7 mouse cellular contexts compared by ENCODE assay signal in genomic region chr15:102244306-102245191, GRCm38 (mm10). TPM values are rescaled to one million over a fixed set of nuclear protein-coding genes. Genes with fewer than 3 reads are reported as not detected.
A peak's percentile ranks its signal among the peaks of the same experiment; 100 is the strongest.
DNase-seq lines count a peak whose midpoint lies in the region; ATAC-seq and TF ChIP-seq lines count a peak whose summit lies in the region.

No protein-coding gene starts in this region.

- no peak for ATAC-seq in hindbrain, embryonic 13.5 days (ENCODE audit: low FRiP score)
- ATAC-seq in lung, embryonic 16.5 days (ENCODE audit: low read depth): no peak

- peak overlapping the region; percentile 95 for H3K4me2 ChIP-seq in hindbrain, embryonic 13.5 days
- H3K4me2 ChIP-seq in lung, embryonic 16.5 days (ENCODE audit: low read depth, low read length): peak overlapping the region; percentile 94

- peaks cover 6% of the 10 kb centered on the region for H3K4me1 ChIP-seq in ES-Bruce4 (ENCODE audit: control insufficient read depth, insufficient read depth, low read length)
- peaks cover 1% of the 10 kb centered on the region; the same call in 1 of the 2 replicates for H3K4me1 ChIP-seq in bone marrow, adult 2 months (ENCODE audit: control insufficient read depth, insufficient read depth, low read length)
- peaks cover 54% of the 10 kb centered on the region for H3K4me1 ChIP-seq in hindbrain, embryonic 13.5 days (replicated peaks)
- peaks cover 51% of the 10 kb centered on the region for H3K4me1 ChIP-seq in lung, embryonic 16.5 days (replicated peaks; ENCODE audit: control insufficient read depth, insufficient read depth, low read length)

- no peak for TF ChIP-seq EP300 in ES-Bruce4 (IDR thresholded peaks at IDR 0.05; ENCODE audit: insufficient read depth, low read depth, low read length)

- H3K27ac ChIP-seq in ES-Bruce4 (ENCODE audit: insufficient read depth, low read length): peak overlapping the region; percentile 86
- H3K27ac ChIP-seq in bone marrow, adult 2 months (ENCODE audit: control insufficient read depth, insufficient read depth, low read depth, low read length, poor library complexity): peak overlapping the region; percentile 89
- 0 out of 2 replicates have a peak overlapping the region, but pooled peaks have one; percentile 8 for H3K27ac ChIP-seq in hindbrain, embryonic 13.5 days
- peak overlapping the region; percentile 100 for H3K27ac ChIP-seq in lung, embryonic 16.5 days (ENCODE audit: low read length)

- H3K27me3 ChIP-seq in ES-Bruce4 (ENCODE audit: control insufficient read depth, insufficient read depth, low read length, poor library complexity, severe bottlenecking): no peaks in the 10 kb centered on the region
- H3K27me3 ChIP-seq in hindbrain, embryonic 13.5 days: peaks cover 88% of the 10 kb centered on the region
- no peaks in the 10 kb centered on the region for H3K27me3 ChIP-seq in lung, embryonic 16.5 days (ENCODE audit: control insufficient read depth, insufficient read depth, low read depth, low read length)

- no peaks in the 10 kb centered on the region for H3K9me3 ChIP-seq in ES-Bruce4 (replicated peaks; ENCODE audit: control insufficient read depth, insufficient read depth, low read length, poor library complexity, severe bottlenecking)
- no peaks in the 10 kb centered on the region for H3K9me3 ChIP-seq in hindbrain, embryonic 13.5 days
- H3K9me3 ChIP-seq in lung, embryonic 16.5 days (ENCODE audit: control insufficient read depth, low read length): no peaks in the 10 kb centered on the region

- no peak for DNase-seq in adrenal gland, adult 2 months
- DNase-seq in c-Kit-positive CD71-positive TER-119-positive erythroid progenitor cells, embryonic 14.5 days (ENCODE audit: low spot score): no peak
- DNase-seq in frontal cortex, postnatal 36 days (ENCODE audit: low spot score in 2 of 2): no peak

- peak overlapping the region; percentile 83 for H3K4me3 ChIP-seq in ES-Bruce4 (ENCODE audit: low read depth, low read length)
- H3K4me3 ChIP-seq in bone marrow, adult 2 months (replicated peaks; ENCODE audit: control insufficient read depth, low read depth, low read length): peak overlapping the region; percentile 85
- H3K4me3 ChIP-seq in hindbrain, embryonic 13.5 days: peak overlapping the region; percentile 53
- peak overlapping the region; percentile 80 for H3K4me3 ChIP-seq in lung, embryonic 16.5 days (ENCODE audit: low read length)

- no peak for TF ChIP-seq POLR2A in ES-Bruce4 (IDR thresholded peaks at IDR 0.05; ENCODE audit: insufficient read depth, low read length)
- no peak for TF ChIP-seq POLR2A in bone marrow, adult 2 months (IDR thresholded peaks at IDR 0.05; ENCODE audit: borderline replicate concordance, control insufficient read depth, low read depth, low read length)

- no peak for TF ChIP-seq CTCF in ES-Bruce4 (IDR thresholded peaks at IDR 0.05; ENCODE audit: low read depth, low read length)
- no peak for TF ChIP-seq CTCF in bone marrow, adult 2 months (IDR thresholded peaks at IDR 0.05; ENCODE audit: control insufficient read depth, insufficient read depth, low read length)

- H3K36me3 ChIP-seq in ES-Bruce4 (ENCODE audit: control insufficient read depth, insufficient read depth, low read length, poor library complexity, severe bottlenecking): no peaks in the 10 kb centered on the region
- H3K36me3 ChIP-seq in hindbrain, embryonic 13.5 days: no peaks in the 10 kb centered on the region
- peaks cover 9% of the 10 kb centered on the region for H3K36me3 ChIP-seq in lung, embryonic 16.5 days (ENCODE audit: control insufficient read depth, insufficient read depth, low read length)

- whole genome bisulfite sequencing in bone marrow, adult 2 months: 22% methylated on average over 19 of the region's 19 CpGs
- WGBS in hindbrain, embryonic 13.5 days: 10% methylated on average over 19 of the region's 19 CpGs
- 14% methylated on average over 19 of the region's 19 CpGs for WGBS in lung, embryonic 16.5 days

- H3K9ac ChIP-seq in ES-Bruce4 (ENCODE audit: low read depth, poor library complexity, severe bottlenecking): peak overlapping the region; percentile 67
- peak overlapping the region; percentile 75; the same call in 1 of the 2 replicates for H3K9ac ChIP-seq in hindbrain, embryonic 13.5 days
- peak overlapping the region; percentile 88 for H3K9ac ChIP-seq in lung, embryonic 16.5 days (ENCODE audit: low read length)

RNA-seq across cellular contexts. Expression of gene Rarg, which starts 12.8 kb away (rescaled TPM):
- polyA plus RNA-seq in ES-Bruce4 (2011; ENCODE audit: insufficient read depth, insufficient read length, low read depth, missing spikeins): 38.6 and 42.7 TPM in 2 replicates
- polyA plus RNA-seq in bone marrow, adult 2 months (2011; ENCODE audit: insufficient read depth, insufficient read length, low replicate concordance, missing spikeins): 17.1 and 36.3 TPM in 2 replicates
- 5.7 and 7.1 TPM in 2 replicates for polyA plus RNA-seq in hindbrain, embryonic 13.5 days (2015; fragmentation: Nextera tagmentation; extraction: Ambion mirVana)
- polyA plus RNA-seq in lung, embryonic 16.5 days (2015; fragmentation: Nextera tagmentation; extraction: Ambion mirVana): 46.7 and 46.9 TPM in 2 replicates
- 10 to 100 TPM; 21.0 to 35.8 TPM for total RNA-seq in adrenal gland, adult 2 months (2021)
- 29.9 and 32.4 TPM in 2 replicates for polyA plus RNA-seq in adrenal gland, adult 2 months (2012; rRNA removed)

RNA-seq across cellular contexts. Expression of gene Itgb7, which starts 12.8 kb away (rescaled TPM):
- polyA plus RNA-seq in ES-Bruce4 (2011; ENCODE audit: insufficient read depth, insufficient read length, low read depth, missing spikeins): 3.1 and 9.7 TPM in 2 replicates
- polyA plus RNA-seq in bone marrow, adult 2 months (2011; ENCODE audit: insufficient read depth, insufficient read length, low replicate concordance, missing spikeins): 39.1 and 140 TPM in 2 replicates
- polyA plus RNA-seq in hindbrain, embryonic 13.5 days (2015; fragmentation: Nextera tagmentation; extraction: Ambion mirVana): 0.45 and 1.5 TPM in 2 replicates
- 3.0 and 3.9 TPM in 2 replicates for polyA plus RNA-seq in lung, embryonic 16.5 days (2015; fragmentation: Nextera tagmentation; extraction: Ambion mirVana)
- total RNA-seq in adrenal gland, adult 2 months (2021): 1 to 10 TPM; 2.0 to 4.7 TPM
- polyA plus RNA-seq in adrenal gland, adult 2 months (2012; rRNA removed): 2.3 and 2.4 TPM in 2 replicates

RNA-seq across cellular contexts. Expression of gene Gm9918, which starts 25.8 kb away (rescaled TPM):
- 0.81 and 1.1 TPM in 2 replicates for polyA plus RNA-seq in ES-Bruce4 (2011; ENCODE audit: insufficient read depth, insufficient read length, low read depth, missing spikeins)
- polyA plus RNA-seq in bone marrow, adult 2 months (2011; ENCODE audit: insufficient read depth, insufficient read length, low replicate concordance, missing spikeins): not detected in 2 replicates
- 0.14 and 0.22 TPM in 2 replicates for polyA plus RNA-seq in hindbrain, embryonic 13.5 days (2015; fragmentation: Nextera tagmentation; extraction: Ambion mirVana)
- 0.34 and 0.57 TPM in 2 replicates for polyA plus RNA-seq in lung, embryonic 16.5 days (2015; fragmentation: Nextera tagmentation; extraction: Ambion mirVana)
- not detected for total RNA-seq in adrenal gland, adult 2 months (2021)
- polyA plus RNA-seq in adrenal gland, adult 2 months (2012; rRNA removed): 0.47 and 0.87 TPM in 2 replicates

RNA-seq across cellular contexts. Expression of gene Mfsd5, which starts 34.7 kb away (rescaled TPM):
- polyA plus RNA-seq in ES-Bruce4 (2011; ENCODE audit: insufficient read depth, insufficient read length, low read depth, missing spikeins): 23.2 and 28.0 TPM in 2 replicates
- 10.5 and 13.5 TPM in 2 replicates for polyA plus RNA-seq in bone marrow, adult 2 months (2011; ENCODE audit: insufficient read depth, insufficient read length, low replicate concordance, missing spikeins)
- 54.7 TPM in 2 replicates for polyA plus RNA-seq in hindbrain, embryonic 13.5 days (2015; fragmentation: Nextera tagmentation; extraction: Ambion mirVana)
- polyA plus RNA-seq in lung, embryonic 16.5 days (2015; fragmentation: Nextera tagmentation; extraction: Ambion mirVana): 58.3 and 61.1 TPM in 2 replicates
- 10 to 100 TPM; 38.2 to 46.3 TPM for total RNA-seq in adrenal gland, adult 2 months (2021)
- polyA plus RNA-seq in adrenal gland, adult 2 months (2012; rRNA removed): 99.6 and 108 TPM in 2 replicates

RNA-seq across cellular contexts. Expression of gene Csad, which starts 40.0 kb away (rescaled TPM):
- 17.8 and 19.3 TPM in 2 replicates for polyA plus RNA-seq in ES-Bruce4 (2011; ENCODE audit: insufficient read depth, insufficient read length, low read depth, missing spikeins)
- polyA plus RNA-seq in bone marrow, adult 2 months (2011; ENCODE audit: insufficient read depth, insufficient read length, low replicate concordance, missing spikeins): 13.6 and 18.5 TPM in 2 replicates
- polyA plus RNA-seq in hindbrain, embryonic 13.5 days (2015; fragmentation: Nextera tagmentation; extraction: Ambion mirVana): 43.2 and 44.5 TPM in 2 replicates
- polyA plus RNA-seq in lung, embryonic 16.5 days (2015; fragmentation: Nextera tagmentation; extraction: Ambion mirVana): 69.5 and 70.6 TPM in 2 replicates
- 100 to 1,000 TPM in 1 of 2 experiments, 10 to 100 TPM in 1; 71.2 to 106 TPM for total RNA-seq in adrenal gland, adult 2 months (2021)
- polyA plus RNA-seq in adrenal gland, adult 2 months (2012; rRNA removed): 128 and 216 TPM in 2 replicates

Comparison
In these comparisons a context has a peak if more than half of its experiments do, and no peak if none do; other contexts are left out.
1. H3K27ac ChIP-seq: peak in every context shown above with its lines; median percentile 100 in lung, embryonic 16.5 days; 89 in bone marrow, adult 2 months; 86 in ES-Bruce4; 8 in hindbrain, embryonic 13.5 days.